Mouse (Mus musculus): ENCODE results near the gene Ccdc127. TPM values are rescaled to one million over a fixed set of nuclear protein-coding genes. Genes with fewer than 3 reads are reported as not detected.

Ccdc127 gene
- total RNA-seq (2015): 18.8 and 26.5 TPM in 2 replicates
- total RNA-seq (2017): 30.9 and 54.1 TPM in 2 replicates

- peak; percentile 94 for ATAC-seq (ENCODE audit: poor library complexity, severe bottlenecking)
Measured at GRCm38 (mm10) chr13:74349566-74350434, at the start of gene Ccdc127, which contains the start of gene Sdha. TSS of gene Ccdc127 (plus strand) at chr13:74350309. TSS of gene Sdha (minus strand) at chr13:74350280.

- peak; percentile 94 for ATAC-seq (ENCODE audit: poor library complexity, severe bottlenecking)
Measured at GRCm38 (mm10) chr13:74300925-74301606, 49.0 kb upstream of the Ccdc127 start.

- 0 out of 2 replicates have a peak, but pooled peaks have one; percentile 6 for ATAC-seq (ENCODE audit: poor library complexity, severe bottlenecking)
Measured at GRCm38 (mm10) chr13:74301607-74301984, 48.5 kb upstream of the Ccdc127 start.

GRCm38 (mm10) chr13:74302050-74303037 is 47.8 kb upstream of the Ccdc127 start:
- ATAC-seq (ENCODE audit: poor library complexity, severe bottlenecking): no peak

GRCm38 (mm10) chr13:74305380-74305779 is 44.7 kb upstream of the Ccdc127 start:
- ATAC-seq (ENCODE audit: poor library complexity, severe bottlenecking): no peak

GRCm38 (mm10) chr13:74305780-74306179 is 44.3 kb upstream of the Ccdc127 start:
- no peak for ATAC-seq (ENCODE audit: poor library complexity, severe bottlenecking)

- ATAC-seq (ENCODE audit: poor library complexity, severe bottlenecking): no peak
Measured at GRCm38 (mm10) chr13:74314616-74315015, 35.5 kb upstream of the Ccdc127 start.

GRCm38 (mm10) chr13:74316386-74316785 is 33.7 kb upstream of the Ccdc127 start:
- no peak for ATAC-seq (ENCODE audit: poor library complexity, severe bottlenecking)

GRCm38 (mm10) chr13:74316789-74317169 is 33.3 kb upstream of the Ccdc127 start:
- ATAC-seq (ENCODE audit: poor library complexity, severe bottlenecking): no peak

GRCm38 (mm10) chr13:74317170-74317849 is 32.8 kb upstream of the Ccdc127 start, which contains the start of gene Pdcd6:
TSS of gene Pdcd6 (minus strand) at chr13:74317580.
- ATAC-seq (ENCODE audit: poor library complexity, severe bottlenecking): peak; percentile 94

- no peak for ATAC-seq (ENCODE audit: poor library complexity, severe bottlenecking)
Measured at GRCm38 (mm10) chr13:74329321-74329720, 20.8 kb upstream of the Ccdc127 start.

- peak; percentile 98 for ATAC-seq (ENCODE audit: poor library complexity, severe bottlenecking)
Measured at GRCm38 (mm10) chr13:74341036-74341435, 9.1 kb upstream of the Ccdc127 start.

GRCm38 (mm10) chr13:74350435-74350906 is 362 bp downstream of the Ccdc127 start:
- ATAC-seq (ENCODE audit: poor library complexity, severe bottlenecking): no peak

GRCm38 (mm10) chr13:74356491-74356890 is 6.4 kb downstream of the Ccdc127 start:
- ATAC-seq (ENCODE audit: poor library complexity, severe bottlenecking): no peak

GRCm38 (mm10) chr13:74362218-74362617 is 12.1 kb downstream of the Ccdc127 start:
- peak; percentile 79 for ATAC-seq (ENCODE audit: poor library complexity, severe bottlenecking)

GRCm38 (mm10) chr13:74363176-74363858 is 13.2 kb downstream of the Ccdc127 start:
- no peak for ATAC-seq (ENCODE audit: poor library complexity, severe bottlenecking)

- no peak for ATAC-seq (ENCODE audit: poor library complexity, severe bottlenecking)
Measured at GRCm38 (mm10) chr13:74363859-74364235, 13.7 kb downstream of the Ccdc127 start, which contains the start of gene Lrrc14b. TSS of gene Lrrc14b (minus strand) at chr13:74364005.

GRCm38 (mm10) chr13:74381533-74382276 is 31.6 kb downstream of the Ccdc127 start:
- no peak for ATAC-seq (ENCODE audit: poor library complexity, severe bottlenecking)

All from megakaryocyte, adult 5-6 weeks (primary cell).